Mouse (Mus musculus) hindbrain, embryonic 12.5 days (tissue): ENCODE data around the gene Ubxn2a. TPM values are rescaled to one million over a fixed set of nuclear protein-coding genes. Genes with fewer than 3 reads are reported as not detected.

Experiments used
- ATAC-seq: fragments of 200-750 bp; cut with Nextera tagmentation; 2 replicates; pipeline ENCODE4 v1.8.0; 2017; ENCODE audit warnings: moderate TSS enrichment; ENCODE audit not compliant: low FRiP score
- H3K27ac ChIP-seq: fragments of 300-500 bp; sonication (generic); 2 replicates; pipeline ENCODE4 v1.5.1; 2016; ENCODE audit warnings: mild to moderate bottlenecking
- H3K27me3 ChIP-seq: fragments of 300-500 bp; sonication (generic); 2 replicates; pipeline ENCODE4 v1.6.1; 2016; ENCODE audit warnings: mild to moderate bottlenecking
- H3K36me3 ChIP-seq: fragments of 300-500 bp; sonication (generic); 2 replicates; pipeline ENCODE4 v1.6.1; 2016; ENCODE audit warnings: mild to moderate bottlenecking
- H3K4me1 ChIP-seq: fragments of 300-500 bp; sonication (generic); 2 replicates; pipeline ENCODE4 v1.6.1; 2016
- H3K4me2 ChIP-seq: fragments of 300-500 bp; sonication (generic); replicated peaks from 2 replicates; pipeline ENCODE4 v1.6.1; 2016; ENCODE audit warnings: mild to moderate bottlenecking
- H3K4me3 ChIP-seq: fragments of 300-500 bp; sonication (generic); 2 replicates; pipeline ENCODE4 v1.5.1; 2016; ENCODE audit warnings: mild to moderate bottlenecking
- H3K9ac ChIP-seq: fragments of 300-500 bp; sonication (generic); 2 replicates; pipeline ENCODE4 v1.6.1; 2016; ENCODE audit warnings: mild to moderate bottlenecking, moderate library complexity
- H3K9me3 ChIP-seq: fragments of 300-500 bp; sonication (generic); replicated peaks from 2 replicates; pipeline ENCODE4 v1.6.1; 2016; ENCODE audit warnings: mild to moderate bottlenecking
- WGBS: fragments of 180-500 bp; shearing (Covaris S2); methylation state at CpG from one replicate; pipeline ENCODE4 v1.1.7; 2016; 5-methylcytosine and 5-hydroxymethylcytosine counted together
- polyA plus RNA-seq: library from polyadenylated mRNA; unstranded; fragments of >200 nt; fragmentation: Nextera tagmentation; extraction: Ambion mirVana; gene quantifications from 2 replicates; pipeline ENCODE4 v1.2.1, GENCODE M21; 2016

The Ubxn2a gene
- polyA plus RNA-seq, 1 experiment from 2014 or later = 36.0 TPM

GRCm38 (mm10) chr12:4843741-4844140 lies 63.8 kb downstream of the Ubxn2a start:
- H3K4me3 ChIP-seq = peak overlapping the region; percentile 60
- 1% methylated on average over 12 of the region's 12 CpGs for WGBS
- H3K9ac ChIP-seq = peak overlapping the region; percentile 68
- H3K4me2 ChIP-seq = peak overlapping the region; percentile 78
- H3K27ac ChIP-seq = no peak overlapping the region
- H3K27me3 ChIP-seq = peaks cover 25% of the 10 kb centered on the region
- peak; percentile 27 for ATAC-seq
- H3K36me3 ChIP-seq = 0 out of 2 replicates have a peak, but pooled peaks cover under 1% of the 10 kb centered on the region
- no peaks in the 10 kb centered on the region for H3K9me3 ChIP-seq
- H3K4me1 ChIP-seq = peaks cover 18% of the 10 kb centered on the region

- ATAC-seq = peak; percentile 91
- Histone ChIP-seq H3K36me3 (no peaks in the 10 kb centered on the region), H3K4me1 (peaks cover 18% of the 10 kb centered on the region), H3K4me3 (peak within 1 kb of the TSS; percentile 60), H3K27me3 (peaks cover 25% of the 10 kb centered on the region), H3K27ac (no peak within 1 kb of the TSS), H3K9ac (peak within 1 kb of the TSS; percentile 68), H3K4me2 (peak within 1 kb of the TSS; percentile 78), H3K9me3 (no peaks in the 10 kb centered on the region)
- WGBS = under 1% methylated on average over 30 of the region's 30 CpGs
Observed at GRCm38 (mm10) chr12:4842890-4843597, 64.5 kb downstream of the Ubxn2a start, which contains the start of gene Wdcp. TSS of gene Wdcp (plus strand) at chr12:4843303.

DNA sequence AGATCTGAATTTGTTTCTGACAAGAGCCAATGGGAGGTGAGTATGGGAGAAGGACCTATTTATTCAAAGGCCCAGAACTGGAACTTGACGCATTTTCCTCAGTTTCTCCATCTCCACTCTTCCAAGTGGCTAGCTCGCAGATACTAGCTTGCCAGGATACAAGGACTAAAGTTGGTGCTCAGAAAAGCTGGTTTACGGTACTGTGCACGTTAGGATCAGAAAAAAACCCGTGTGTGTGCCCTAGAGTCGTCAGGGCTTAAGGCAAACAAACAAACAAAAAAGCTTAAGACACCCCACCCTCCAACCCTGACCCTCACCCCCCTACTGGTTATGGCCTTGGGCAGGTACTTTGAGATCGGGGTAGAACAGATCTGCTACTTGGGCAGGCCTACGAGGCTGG lies 65.0 kb downstream of the Ubxn2a start:
- Histone ChIP-seq H3K4me1 (peaks cover 18% of the 10 kb centered on the region), H3K27ac (no peak overlapping the region), H3K9me3 (no peaks in the 10 kb centered on the region), H3K4me2 (no peak overlapping the region), H3K27me3 (peaks cover 25% of the 10 kb centered on the region), H3K4me3 (no peak overlapping the region), H3K9ac (no peak overlapping the region), H3K36me3 (no peaks in the 10 kb centered on the region)
- WGBS = 89% methylated on average over 8 of the region's 8 CpGs
- ATAC-seq = no peak

- H3K36me3 ChIP-seq = no peaks in the 10 kb centered on the region
- H3K4me3 ChIP-seq = peak within 1 kb of the TSS; percentile 79
- H3K4me1 ChIP-seq = peaks cover 18% of the 10 kb centered on the region
- peak within 1 kb of the TSS; percentile 92 for H3K4me2 ChIP-seq
- peaks cover 25% of the 10 kb centered on the region for H3K27me3 ChIP-seq
- peak; percentile 60 for ATAC-seq
- no peak within 1 kb of the TSS for H3K27ac ChIP-seq
- under 1% methylated on average over 37 of the region's 37 CpGs for WGBS
- peak within 1 kb of the TSS; percentile 78 for H3K9ac ChIP-seq
- no peaks in the 10 kb centered on the region for H3K9me3 ChIP-seq
Observed at GRCm38 (mm10) chr12:4841392-4841887, 66.1 kb downstream of the Ubxn2a start, which contains the start of gene Fkbp1b. TSS of gene Fkbp1b (minus strand) at chr12:4841591.

GRCm38 (mm10) chr12:4840741-4841140 lies 66.8 kb downstream of the Ubxn2a start:
- ATAC-seq = 0 out of 2 replicates have a peak, but pooled peaks have one; percentile 3
- Histone ChIP-seq H3K36me3 (no peaks in the 10 kb centered on the region), H3K27me3 (peaks cover 25% of the 10 kb centered on the region), H3K4me3 (peak overlapping the region; percentile 79), H3K9me3 (no peaks in the 10 kb centered on the region), H3K9ac (peak overlapping the region; percentile 78), H3K4me2 (peak overlapping the region; percentile 92), H3K4me1 (peaks cover 18% of the 10 kb centered on the region), H3K27ac (no peak overlapping the region)
- 0% methylated on average over 11 of the region's 11 CpGs for WGBS

GRCm38 (mm10) chr12:4840010-4840409 lies 67.5 kb downstream of the Ubxn2a start:
- ATAC-seq = no peak
- Histone ChIP-seq H3K27ac (no peak overlapping the region), H3K4me1 (peaks cover 18% of the 10 kb centered on the region), H3K9me3 (no peaks in the 10 kb centered on the region), H3K36me3 (no peaks in the 10 kb centered on the region), H3K9ac (no peak overlapping the region), H3K4me2 (peak overlapping the region; percentile 92; the same call in 1 of the 2 replicates), H3K27me3 (peaks cover 25% of the 10 kb centered on the region), H3K4me3 (no peak overlapping the region)
- WGBS = 62% methylated on average over 6 of the region's 6 CpGs

- WGBS = 61% methylated on average over 4 of the region's 4 CpGs
- no peak for ATAC-seq
- H3K27ac ChIP-seq = no peak overlapping the region
Observed at GRCm38 (mm10) chr12:4836959-4837358, 70.5 kb downstream of the Ubxn2a start.

More at GRCm38 (mm10) chr12:4836959-4837358, 70.5 kb downstream of the Ubxn2a start:
- H3K4me2 ChIP-seq = no peak overlapping the region
- H3K36me3 ChIP-seq = peaks cover 4% of the 10 kb centered on the region; the same call in 1 of the 2 replicates
- H3K27me3 ChIP-seq = peaks cover 17% of the 10 kb centered on the region
- no peak overlapping the region for H3K9ac ChIP-seq
- peaks cover 6% of the 10 kb centered on the region for H3K4me1 ChIP-seq
- no peaks in the 10 kb centered on the region for H3K9me3 ChIP-seq
- H3K4me3 ChIP-seq = no peak overlapping the region

Other genes starting within 250 kb of the Ubxn2a start
- gene Fam228a, start 169.3 kb downstream of the Ubxn2a start, polyA plus RNA-seq = 0.33 and 0.35 TPM in 2 replicates
- 5.8 and 7.4 TPM in 2 replicates for gene Pfn4, start 138.7 kb downstream of the Ubxn2a start, polyA plus RNA-seq
- 4.1 and 5.2 TPM in 2 replicates for gene Fam228b, start 138.4 kb downstream of the Ubxn2a start, polyA plus RNA-seq
- 303 and 327 TPM in 2 replicates for gene Sf3b6, start 90.2 kb downstream of the Ubxn2a start, polyA plus RNA-seq
- 13.4 and 18.6 TPM in 2 replicates for gene Fkbp1b, start 66.1 kb downstream of the Ubxn2a start, polyA plus RNA-seq
- gene Wdcp, start 64.4 kb downstream of the Ubxn2a start, polyA plus RNA-seq = 17.1 and 19.8 TPM in 2 replicates
- gene Mfsd2b, start 33.3 kb downstream of the Ubxn2a start, polyA plus RNA-seq = 3.4 and 4.0 TPM in 2 replicates
- gene Atad2b, start 9.6 kb upstream of the Ubxn2a start, polyA plus RNA-seq = 25.8 and 28.2 TPM in 2 replicates